Mouse (Mus musculus) layer of hippocampus, adult 6 months (tissue): ENCODE measurements around the gene Gm9508. TPM values are rescaled to one million over a fixed set of nuclear protein-coding genes. Genes with fewer than 3 reads are reported as not detected.

Experiments used
- long read RNA-seq, 2 experiments: library from polyadenylated mRNA; unstranded; transcript quantifications; one replicate each; pipeline ENCODE4 v2.0.0; 2019 to 2020
- polyA plus RNA-seq: library from polyadenylated mRNA; unstranded; fragments of <200 nt; fragmentation: Nextera tagmentation; gene quantifications from 2 replicates; pipeline ENCODE4 v1.2.3, GENCODE M21; 2021

Gm9508 gene
- polyA plus RNA-seq = not detected in 2 replicates
- long read RNA-seq, experiment 1 = 0 reads
- long read RNA-seq, experiment 2 = 0 reads

DNA sequence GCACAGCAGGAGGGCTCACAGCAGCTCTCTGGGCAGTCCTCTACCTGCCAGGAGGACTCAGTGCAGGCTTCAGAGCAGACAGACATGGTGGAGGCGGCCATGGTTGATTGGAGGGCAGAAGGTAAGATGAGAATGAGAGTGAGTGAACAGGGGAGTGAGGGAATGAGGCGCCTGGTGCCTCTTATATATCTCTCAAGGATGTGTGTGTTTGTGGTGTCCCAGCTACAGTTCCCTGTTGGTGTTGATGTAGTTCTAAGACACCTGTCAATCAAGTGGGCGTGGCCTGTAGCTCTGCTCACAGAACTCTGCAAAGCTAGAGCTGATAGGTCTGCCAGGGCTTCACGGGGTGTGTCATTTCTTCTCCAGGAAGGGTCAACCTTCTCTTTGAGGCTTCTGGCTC, at the start of gene Gm9508:
TSS of gene Gm9508 (minus strand) at position 101 of the 400 bp plus-strand sequence.

DNA sequence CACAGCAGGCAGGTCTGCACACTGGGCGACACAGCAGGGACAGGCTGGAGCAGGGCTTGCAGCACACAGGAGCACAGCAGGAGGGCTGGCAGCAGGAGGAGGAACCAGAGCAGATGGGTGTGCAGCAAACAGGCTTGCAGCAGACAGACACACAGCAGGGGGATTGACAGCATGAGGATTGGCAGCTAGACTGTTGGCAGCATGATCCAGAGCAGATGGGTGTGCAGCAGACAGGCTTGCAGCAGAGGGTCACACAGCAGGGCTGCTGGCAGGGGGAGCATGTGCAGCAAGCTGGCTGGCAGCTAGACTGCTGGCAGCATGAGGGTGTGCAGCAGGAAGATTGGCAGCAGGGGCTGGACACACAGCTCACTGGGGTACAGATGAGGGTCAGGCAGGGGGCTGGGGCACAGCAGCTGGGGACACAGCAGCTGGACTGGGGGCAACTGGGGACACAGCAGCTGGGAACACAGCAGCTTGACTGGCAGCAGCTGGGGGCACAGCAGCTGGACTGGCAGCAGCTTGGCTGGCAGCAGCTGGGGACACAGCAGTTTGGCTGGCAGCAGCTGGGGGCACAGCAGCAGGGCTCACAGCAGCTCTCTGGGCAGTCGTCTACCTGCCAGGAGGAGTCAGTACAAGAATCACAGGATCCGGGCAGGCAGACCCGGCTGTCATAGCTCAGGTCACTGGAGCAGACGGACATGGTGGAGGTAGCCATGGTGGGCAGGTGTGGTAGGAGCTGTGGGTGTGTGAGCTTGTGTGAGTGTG, 45.1 kb upstream of the Gm9508 start, which contains the start of gene Gm18596:
TSS of gene Gm18596 (minus strand) at position 715 of the 765 bp plus-strand sequence.

DNA sequence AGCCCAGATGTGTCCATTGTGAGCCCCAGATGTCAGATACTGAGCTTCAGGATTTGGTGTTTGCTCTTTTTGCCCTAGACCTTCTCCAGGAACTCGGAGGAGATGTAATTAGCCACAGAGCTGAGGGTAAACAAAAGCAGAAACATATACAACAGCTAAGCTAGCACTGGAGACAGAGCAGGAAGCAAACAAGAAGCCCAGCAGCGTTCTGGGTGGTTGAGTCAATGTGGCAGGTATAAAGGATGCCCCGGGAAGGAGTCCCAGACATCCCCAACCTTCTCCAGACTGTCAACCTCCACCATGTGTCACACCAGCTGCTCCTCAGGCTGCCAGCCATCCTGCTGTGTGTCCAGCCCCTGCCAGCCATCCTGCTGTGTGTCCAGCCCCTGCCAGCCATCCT, 29.2 kb upstream of the Gm9508 start, which contains the start of gene Gm10100:
TSS of gene Gm10100 (plus strand) at position 301 of the 400 bp plus-strand sequence.

DNA sequence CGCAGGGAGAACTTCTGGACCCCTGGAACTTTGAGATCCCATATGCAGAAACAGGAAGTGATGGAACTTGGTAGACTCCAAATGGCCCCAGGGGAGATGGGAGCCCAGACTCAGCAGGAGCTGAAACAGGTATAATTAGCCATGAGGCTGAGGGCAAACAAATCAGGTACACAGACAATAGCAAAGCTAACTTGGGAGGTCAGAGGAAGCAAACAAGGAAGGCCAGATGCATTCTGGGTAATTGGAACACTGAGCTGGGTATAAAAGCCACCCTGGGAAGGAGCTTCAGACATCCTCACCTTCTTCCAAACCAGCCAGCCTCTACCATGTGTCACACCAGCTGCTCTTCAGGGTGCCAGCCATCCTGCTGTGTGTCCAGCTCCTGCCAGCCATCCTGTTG, 23.3 kb upstream of the Gm9508 start, which contains the start of gene Krtap12-1:
TSS of gene Krtap12-1 (plus strand) at position 301 of the 400 bp plus-strand sequence.

DNA sequence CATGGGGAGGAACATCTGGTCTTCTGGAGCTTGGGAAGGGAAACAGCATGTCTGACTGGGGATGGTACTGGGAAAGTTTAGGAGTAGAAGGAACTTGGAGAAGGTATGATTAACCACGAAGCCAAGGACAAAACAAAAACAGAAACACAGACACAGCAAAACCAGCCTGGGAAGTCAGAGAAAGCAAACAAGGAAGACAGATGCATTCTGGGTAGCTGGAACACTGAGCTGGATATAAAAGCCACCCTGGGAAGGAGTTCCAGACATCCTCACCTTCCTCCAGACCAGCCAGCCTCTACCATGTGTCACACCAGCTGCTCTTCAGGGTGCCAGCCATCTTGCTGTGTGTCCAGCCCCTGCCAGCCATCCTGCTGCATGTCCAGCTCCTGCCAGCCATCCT, 18.5 kb upstream of the Gm9508 start, which contains the start of gene Gm10142:
TSS of gene Gm10142 (plus strand) at position 301 of the 400 bp plus-strand sequence.

DNA sequence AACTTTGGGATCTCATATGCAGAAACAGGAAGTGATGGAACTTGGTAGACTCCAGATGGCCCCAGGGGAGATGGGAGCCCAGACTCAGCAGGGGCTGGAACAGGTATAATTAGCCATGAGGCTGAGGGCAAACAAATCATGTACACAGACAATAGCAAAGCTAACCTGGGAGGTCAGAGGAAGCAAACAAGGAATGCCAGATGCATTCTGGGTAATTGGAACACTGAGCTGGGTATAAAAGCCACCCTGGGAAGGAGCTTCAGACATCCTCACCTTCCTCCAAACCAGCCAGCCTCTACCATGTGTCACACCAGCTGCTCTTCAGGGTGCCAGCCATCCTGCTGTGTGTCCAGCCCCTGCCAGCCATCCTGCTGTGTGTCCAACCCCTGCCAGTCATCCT, 14.1 kb upstream of the Gm9508 start, which contains the start of gene Gm10024:
TSS of gene Gm10024 (plus strand) at position 301 of the 400 bp plus-strand sequence.

DNA sequence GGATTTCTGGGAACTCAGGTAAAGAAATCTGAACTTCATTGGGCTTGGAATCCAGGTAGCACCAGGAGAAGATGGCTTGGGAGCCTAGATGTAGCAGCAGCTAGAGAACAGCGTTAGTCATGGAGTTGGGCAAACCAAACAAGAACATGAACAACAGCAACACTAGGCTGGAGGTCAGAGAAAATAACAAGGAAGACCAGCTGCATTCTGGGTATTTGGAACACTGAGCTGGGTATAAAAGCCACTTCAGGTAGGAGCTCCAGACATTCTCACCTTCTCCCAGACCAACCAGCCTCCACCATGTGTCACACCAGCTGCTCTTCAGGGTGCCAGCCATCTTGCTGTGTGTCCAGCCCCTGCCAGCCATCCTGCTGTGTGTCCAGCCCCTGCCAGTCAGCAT, 9.3 kb upstream of the Gm9508 start, which contains the start of gene Gm10272:
TSS of gene Gm10272 (plus strand) at position 301 of the 400 bp plus-strand sequence.

DNA sequence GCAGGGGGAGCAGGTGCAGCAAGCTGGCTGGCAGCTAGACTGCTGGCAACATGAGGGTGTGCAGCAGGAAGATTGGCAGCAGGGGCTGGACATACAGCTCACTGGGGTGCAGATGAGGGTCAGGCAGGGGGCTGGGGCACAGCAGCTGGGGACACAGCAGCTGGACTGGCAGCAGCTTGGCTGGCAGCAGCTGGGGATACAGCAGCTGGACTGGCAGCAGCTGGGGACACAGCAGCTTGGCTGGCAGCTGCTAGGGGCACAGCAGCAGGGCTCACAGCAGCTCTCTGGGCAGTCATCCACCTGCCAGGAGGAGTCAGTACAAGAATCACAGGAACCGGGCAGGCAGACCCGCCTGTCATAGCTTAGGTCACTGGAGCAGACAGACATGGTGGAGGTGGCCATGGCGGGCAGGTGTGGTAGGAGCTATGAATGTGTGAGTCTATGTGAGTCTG, 6.7 kb downstream of the Gm9508 start, which contains the start of gene Gm19402:
TSS of gene Gm19402 (minus strand) at position 402 of the 452 bp plus-strand sequence.

DNA sequence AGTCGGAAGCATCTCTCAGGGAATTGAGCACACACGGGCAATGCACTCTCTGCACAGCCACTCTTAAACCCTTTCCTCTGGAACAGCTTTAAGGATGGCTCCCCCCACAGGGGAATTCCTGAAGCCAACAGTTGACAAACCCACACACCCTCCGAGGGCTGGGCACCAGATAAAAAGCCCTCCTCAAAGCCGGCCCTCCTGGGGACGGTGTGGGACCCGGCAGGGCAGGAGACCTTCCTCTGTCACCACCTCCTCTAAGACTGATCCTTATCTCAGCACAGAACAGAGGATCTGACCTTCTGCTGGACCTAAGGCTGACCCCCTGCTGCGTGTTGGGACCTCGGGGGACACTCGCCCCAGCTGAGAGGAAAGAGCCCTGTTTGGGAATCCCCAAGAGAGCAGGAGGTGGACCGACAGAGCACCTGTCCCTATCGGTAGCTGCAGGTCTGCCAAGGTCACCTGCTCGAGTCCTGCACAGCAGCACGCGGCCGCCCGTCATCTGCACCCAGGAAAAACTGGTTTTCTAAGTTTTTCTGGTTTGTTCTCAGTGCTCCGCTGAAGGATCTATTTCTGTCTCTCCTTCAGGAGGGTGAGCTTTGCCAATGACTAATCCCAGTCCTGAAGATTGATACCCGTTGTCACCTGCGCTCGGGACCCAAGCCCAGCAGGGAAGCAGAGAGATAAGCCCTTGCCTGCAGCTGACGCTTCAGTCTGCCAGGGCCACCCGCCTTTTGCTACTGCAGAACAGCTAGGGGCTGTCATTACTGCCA, 11.0 kb downstream of the Gm9508 start, which contains the start of gene Tspear:
TSS of gene Tspear (plus strand) at position 675 of the 770 bp plus-strand sequence.

Other genes with a start within 250 kb of the Gm9508 start
- gene Fam207a, start 181.4 kb downstream of the Gm9508 start, polyA plus RNA-seq = 26.3 and 30.1 TPM in 2 replicates
- 6.9 and 7.4 TPM in 2 replicates for gene Itgb2, start 167.0 kb downstream of the Gm9508 start, polyA plus RNA-seq
- 78.1 and 78.4 TPM in 2 replicates for gene Pttg1ip, start 115.5 kb downstream of the Gm9508 start, polyA plus RNA-seq
- 138 and 169 TPM in 2 replicates for gene Sumo3, start 91.1 kb downstream of the Gm9508 start, polyA plus RNA-seq
- 2.2 and 4.3 TPM in 2 replicates for gene Gm49325, start 91.0 kb downstream of the Gm9508 start, polyA plus RNA-seq
- 64.6 and 69.3 TPM in 2 replicates for gene Ube2g2, start 75.0 kb downstream of the Gm9508 start, polyA plus RNA-seq
- 0.09 and 0.26 TPM in 2 replicates for gene Tspear, start 10.7 kb downstream of the Gm9508 start, polyA plus RNA-seq
- gene Gm19402, start 6.5 kb downstream of the Gm9508 start, polyA plus RNA-seq = not detected in 2 replicates
- gene Gm10272, start 9.4 kb upstream of the Gm9508 start, polyA plus RNA-seq = not detected in 2 replicates
- gene Gm10024, start 14.2 kb upstream of the Gm9508 start, polyA plus RNA-seq = not detected in 2 replicates
- not detected in 2 replicates for gene Gm10142, start 18.6 kb upstream of the Gm9508 start, polyA plus RNA-seq
- gene Krtap12-1, start 23.4 kb upstream of the Gm9508 start, polyA plus RNA-seq = not detected in 2 replicates
- gene Gm10100, start 29.3 kb upstream of the Gm9508 start, polyA plus RNA-seq = not detected in 2 replicates
- gene Gm18596, start 45.4 kb upstream of the Gm9508 start, polyA plus RNA-seq = not detected in 2 replicates
- not detected in 2 replicates for gene Gm9736, start 54.1 kb upstream of the Gm9508 start, polyA plus RNA-seq
- gene Gm3233, start 62.4 kb upstream of the Gm9508 start, polyA plus RNA-seq = not detected in 2 replicates
- not detected in 2 replicates for gene Gm3238, start 74.1 kb upstream of the Gm9508 start, polyA plus RNA-seq
- gene Gm7138, start 79.7 kb upstream of the Gm9508 start, polyA plus RNA-seq = not detected in 2 replicates
- gene Gm3250, start 85.3 kb upstream of the Gm9508 start, polyA plus RNA-seq = not detected in 2 replicates
- gene Gm7137, start 91.0 kb upstream of the Gm9508 start, polyA plus RNA-seq = not detected in 2 replicates
- gene Gm9639, start 97.8 kb upstream of the Gm9508 start, polyA plus RNA-seq = not detected in 2 replicates
- gene Gm19668, start 101.9 kb upstream of the Gm9508 start, polyA plus RNA-seq = not detected in 2 replicates
- not detected in 2 replicates for gene Gm9507, start 114.6 kb upstream of the Gm9508 start, polyA plus RNA-seq
- not detected in 2 replicates for gene Gm2696, start 117.4 kb upstream of the Gm9508 start, polyA plus RNA-seq
- gene Krtap10-4, start 129.9 kb upstream of the Gm9508 start, polyA plus RNA-seq = not detected in 2 replicates
- gene Krtap10-10, start 138.7 kb upstream of the Gm9508 start, polyA plus RNA-seq = not detected in 2 replicates
- gene Gm36176, start 149.6 kb upstream of the Gm9508 start, polyA plus RNA-seq = not detected in 2 replicates
- gene Gm10318, start 155.6 kb upstream of the Gm9508 start, polyA plus RNA-seq = not detected in 2 replicates
- gene Gm3285, start 164.7 kb upstream of the Gm9508 start, polyA plus RNA-seq = not detected in 2 replicates
- gene Lrrc3, start 205.3 kb upstream of the Gm9508 start, polyA plus RNA-seq = 2.7 and 2.9 TPM in 2 replicates